Mouse (Mus musculus): Measurements from ENCODE around the gene 1110051M20Rik.
"Not testable (repeated sequence)": the region's sequence is repeated elsewhere in the genome, so short reads cannot be mapped to it uniquely, and the experiment has no call there.

The 1110051M20Rik gene

GRCm38 (mm10) chr2:91444286-91444892 is at the start of gene 1110051M20Rik:
Gene 1110051M20Rik, minus strand, starts transcription at chr2:91444704.
- in situ Hi-C loops (cut with MseI, MboI), result no loop called here

- in situ Hi-C loops (cut with MseI, MboI), result no loop called here
These were observed 49.5 kb upstream of the 1110051M20Rik start for GRCm38 (mm10) chr2:91493981-91494380.

GRCm38 (mm10) chr2:91492071-91492635 is 47.6 kb upstream of the 1110051M20Rik start:
- in situ Hi-C loops (cut with MseI, MboI), result no loop called here

- in situ Hi-C loops (cut with MseI, MboI), result not testable (repeated sequence)
These were observed 42.8 kb upstream of the 1110051M20Rik start for GRCm38 (mm10) chr2:91487295-91487694.

- in situ Hi-C loops (cut with MseI, MboI), result no loop called here
These were observed 40.8 kb upstream of the 1110051M20Rik start for GRCm38 (mm10) chr2:91485256-91485655.

GRCm38 (mm10) chr2:91484698-91485097 is 40.2 kb upstream of the 1110051M20Rik start:
- in situ Hi-C loops (cut with MseI, MboI), result loop anchor here (5.0 kb wide), 1 partner anchor 197 kb away; no protein-coding TSS in a partner anchor

- in situ Hi-C loops (cut with MseI, MboI), result loop anchor here (5.0 kb wide), 1 partner anchor 194 kb away; no protein-coding TSS in a partner anchor
These were observed 36.5 kb upstream of the 1110051M20Rik start for GRCm38 (mm10) chr2:91480805-91481514.

- in situ Hi-C loops (cut with MseI, MboI), result loop anchor here (5.0 kb wide), 1 partner anchor 193 kb away; no protein-coding TSS in a partner anchor
These were observed 35.9 kb upstream of the 1110051M20Rik start for GRCm38 (mm10) chr2:91480399-91480801.

GRCm38 (mm10) chr2:91476841-91477240 is 32.3 kb upstream of the 1110051M20Rik start:
- in situ Hi-C loops (cut with MseI, MboI), result no loop called here

GRCm38 (mm10) chr2:91476251-91476661 is 31.8 kb upstream of the 1110051M20Rik start:
- in situ Hi-C loops (cut with MseI, MboI), result no loop called here

- in situ Hi-C loops (cut with MseI, MboI), result no loop called here
These were observed 31.3 kb upstream of the 1110051M20Rik start for GRCm38 (mm10) chr2:91475791-91476190.

- in situ Hi-C loops (cut with MseI, MboI), result no loop called here
These were observed 29.9 kb upstream of the 1110051M20Rik start for GRCm38 (mm10) chr2:91474358-91474757.

- in situ Hi-C loops (cut with MseI, MboI), result no loop called here
These were observed 25.6 kb upstream of the 1110051M20Rik start for GRCm38 (mm10) chr2:91470055-91470647.

GRCm38 (mm10) chr2:91467613-91468012 is 23.1 kb upstream of the 1110051M20Rik start:
- in situ Hi-C loops (cut with MseI, MboI), result no loop called here

GRCm38 (mm10) chr2:91465934-91466333 is 21.4 kb upstream of the 1110051M20Rik start:
- in situ Hi-C loops (cut with MseI, MboI), result no loop called here

- in situ Hi-C loops (cut with MseI, MboI), result no loop called here
These were observed 18.2 kb upstream of the 1110051M20Rik start for GRCm38 (mm10) chr2:91462681-91463080.

- in situ Hi-C loops (cut with MseI, MboI), result no loop called here
These were observed 17.7 kb upstream of the 1110051M20Rik start for GRCm38 (mm10) chr2:91462196-91462595.

GRCm38 (mm10) chr2:91461341-91461740 is 16.8 kb upstream of the 1110051M20Rik start:
- in situ Hi-C loops (cut with MseI, MboI), result no loop called here

- in situ Hi-C loops (cut with MseI, MboI), result no loop called here
These were observed 16.3 kb upstream of the 1110051M20Rik start for GRCm38 (mm10) chr2:91460771-91461170.

GRCm38 (mm10) chr2:91460076-91460475 is 15.6 kb upstream of the 1110051M20Rik start:
- in situ Hi-C loops (cut with MseI, MboI), result no loop called here

GRCm38 (mm10) chr2:91458673-91459391 is 14.3 kb upstream of the 1110051M20Rik start:
- in situ Hi-C loops (cut with MseI, MboI), result no loop called here
